Mouse (Mus musculus) forebrain, embryonic 11.5 days (tissue): ENCODE measurements around the gene Klk5. TPM values are rescaled to one million over a fixed set of nuclear protein-coding genes. Genes with fewer than 3 reads are reported as not detected.

ENCODE experiments used
- ATAC-seq: fragments of 200-750 bp; cut with Nextera tagmentation; replicated peaks from 2 replicates; pipeline ENCODE4 v1.8.0; 2017; ENCODE audit warnings: moderate TSS enrichment; ENCODE audit not compliant: low FRiP score
- DNase-seq: peaks from one replicate; pipeline ENCODE4 v3.0.0-alpha.2; 2017; ENCODE audit warnings: low spot score
- H3K27ac ChIP-seq: fragments of 300-500 bp; sonication (generic); 2 replicates; pipeline ENCODE4 v1.5.1; 2014; ENCODE audit warnings: low read depth, low read length
- H3K27me3 ChIP-seq: fragments of 300-500 bp; sonication (generic); 2 replicates; pipeline ENCODE4 v1.6.1; 2014; ENCODE audit warnings: mild to moderate bottlenecking, low read length, mixed read lengths; ENCODE audit not compliant: control insufficient read depth, insufficient read depth
- H3K36me3 ChIP-seq: fragments of 300-500 bp; sonication (generic); 2 replicates; pipeline ENCODE4 v1.6.1; 2014; ENCODE audit warnings: mild to moderate bottlenecking, low read length, moderate library complexity, mixed read lengths; ENCODE audit not compliant: control insufficient read depth, insufficient read depth
- H3K4me1 ChIP-seq: fragments of 300-500 bp; sonication (generic); replicated peaks from 2 replicates; pipeline ENCODE4 v1.6.1; 2014; ENCODE audit warnings: low read length, mixed read lengths; ENCODE audit not compliant: control insufficient read depth, insufficient read depth
- H3K4me2 ChIP-seq: fragments of 300-500 bp; sonication (generic); 2 replicates; pipeline ENCODE4 v1.6.1; 2014; ENCODE audit warnings: low read depth, mild to moderate bottlenecking, low read length, moderate library complexity, mixed read lengths; ENCODE audit not compliant: severe bottlenecking
- H3K4me3 ChIP-seq: fragments of 300-500 bp; sonication (generic); 2 replicates; pipeline ENCODE4 v1.5.1; 2014; ENCODE audit warnings: low read depth, low read length
- H3K9ac ChIP-seq: fragments of 300-500 bp; sonication (generic); 2 replicates; pipeline ENCODE4 v1.6.1; 2014; ENCODE audit warnings: low read length
- H3K9me3 ChIP-seq: fragments of 300-500 bp; sonication (generic); 2 replicates; pipeline ENCODE4 v1.6.1; 2016; ENCODE audit warnings: low read length, mixed read lengths; ENCODE audit not compliant: control insufficient read depth
- WGBS: fragments of 180-500 bp; shearing (Covaris S2); extraction: QIAGEN DNeasy Blood & Tissue Kit; methylation state at CpG from one replicate; pipeline ENCODE4 v1.1.7; 2014; 5-methylcytosine and 5-hydroxymethylcytosine counted together
- polyA plus RNA-seq: library from polyadenylated mRNA; unstranded; fragments of >200 nt; fragmentation: Nextera tagmentation; extraction: Ambion mirVana; gene quantifications from 2 replicates; pipeline ENCODE4 v1.2.1, GENCODE M21; 2014

Klk5 gene
- polyA plus RNA-seq, 1 experiment from 2014 or later = 0.31 TPM

GRCm38 (mm10) chr7:43882811-43883210, 41.0 kb downstream of the Klk5 start:
- no peak for DNase-seq

DNA sequence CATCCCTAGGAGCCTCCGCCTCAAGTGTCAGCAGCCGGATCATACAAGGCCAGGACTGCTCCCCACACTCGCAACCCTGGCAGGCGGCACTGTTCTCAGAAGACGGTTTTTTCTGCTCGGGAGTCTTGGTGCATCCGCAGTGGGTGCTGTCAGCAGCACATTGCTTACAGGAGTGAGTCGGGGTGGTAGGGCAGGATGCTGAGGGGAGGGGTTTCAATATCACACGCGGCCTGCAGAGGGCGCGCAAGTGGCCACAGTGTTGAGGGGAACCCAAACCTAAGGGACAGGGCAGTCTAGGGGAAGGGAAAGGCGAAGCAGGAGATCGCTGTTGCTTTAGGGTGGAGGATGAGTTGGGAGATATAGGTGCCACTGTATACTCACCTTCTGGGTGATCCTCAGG, 41.8 kb downstream of the Klk5 start:
- Histone ChIP-seq H3K27ac (no peak overlapping the region), H3K27me3 (no peaks in the 10 kb centered on the region), H3K4me2 (peak overlapping the region; percentile 34; the same call in 1 of the 2 replicates), H3K36me3 (no peaks in the 10 kb centered on the region), H3K4me1 (no peaks in the 10 kb centered on the region), H3K9me3 (no peaks in the 10 kb centered on the region), H3K4me3 (no peak overlapping the region), H3K9ac (no peak overlapping the region)
- ATAC-seq (peak; percentile 56), DNase-seq (peak; percentile 79)
- 9% methylated on average over 14 of the region's 14 CpGs for WGBS

More at GRCm38 (mm10) chr7:43882811-43883210, 41.0 kb downstream of the Klk5 start:
- no peak for ATAC-seq
- H3K4me1 ChIP-seq = no peaks in the 10 kb centered on the region
- H3K4me3 ChIP-seq = no peak overlapping the region
- H3K9ac ChIP-seq = no peak overlapping the region
- H3K9me3 ChIP-seq = no peaks in the 10 kb centered on the region
- 23% methylated on average over 4 of the region's 4 CpGs for WGBS
- H3K27me3 ChIP-seq = no peaks in the 10 kb centered on the region
- H3K36me3 ChIP-seq = no peaks in the 10 kb centered on the region
- no peak overlapping the region for H3K4me2 ChIP-seq
- H3K27ac ChIP-seq = no peak overlapping the region

- Histone ChIP-seq H3K4me2 (no peak overlapping the region), H3K4me1 (no peaks in the 10 kb centered on the region), H3K9ac (no peak overlapping the region), H3K27ac (no peak overlapping the region), H3K27me3 (no peaks in the 10 kb centered on the region), H3K36me3 (no peaks in the 10 kb centered on the region), H3K9me3 (no peaks in the 10 kb centered on the region), H3K4me3 (no peak overlapping the region)
- DNase-seq = peak; percentile 7
- ATAC-seq = no peak
- WGBS = 70% methylated on average over 5 of the region's 5 CpGs
These were observed 49.6 kb downstream of the Klk5 start for GRCm38 (mm10) chr7:43891365-43891764.

DNA sequence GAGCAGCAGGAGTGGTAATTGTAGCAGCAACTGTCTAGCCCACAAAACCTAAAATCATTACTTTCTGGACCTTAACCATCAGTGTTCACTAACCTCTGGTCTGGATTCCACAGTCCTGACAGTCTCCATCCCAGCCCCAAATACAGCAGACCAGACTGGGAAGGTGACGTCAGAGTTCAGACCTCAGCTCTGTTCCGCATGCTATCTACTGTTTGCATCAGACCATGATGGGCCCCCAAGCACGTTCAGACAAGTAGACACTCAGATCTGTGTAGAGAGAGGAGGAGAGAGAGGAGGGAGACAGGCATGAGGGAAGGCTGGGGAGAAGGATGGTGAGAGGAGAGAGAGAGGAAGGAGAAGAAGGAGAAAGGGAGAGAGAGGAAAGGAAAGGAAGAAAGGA, 50.0 kb downstream of the Klk5 start:
- H3K27me3 ChIP-seq = no peaks in the 10 kb centered on the region
- ATAC-seq = no peak
- no peaks in the 10 kb centered on the region for H3K36me3 ChIP-seq
- no peaks in the 10 kb centered on the region for H3K4me1 ChIP-seq
- no peak overlapping the region for H3K27ac ChIP-seq
- H3K4me2 ChIP-seq = no peak overlapping the region
- DNase-seq = peak; percentile 18
- no peak overlapping the region for H3K9ac ChIP-seq
- no peaks in the 10 kb centered on the region for H3K9me3 ChIP-seq
- WGBS = 70% methylated on average over 3 of the region's 3 CpGs
- no peak overlapping the region for H3K4me3 ChIP-seq

DNA sequence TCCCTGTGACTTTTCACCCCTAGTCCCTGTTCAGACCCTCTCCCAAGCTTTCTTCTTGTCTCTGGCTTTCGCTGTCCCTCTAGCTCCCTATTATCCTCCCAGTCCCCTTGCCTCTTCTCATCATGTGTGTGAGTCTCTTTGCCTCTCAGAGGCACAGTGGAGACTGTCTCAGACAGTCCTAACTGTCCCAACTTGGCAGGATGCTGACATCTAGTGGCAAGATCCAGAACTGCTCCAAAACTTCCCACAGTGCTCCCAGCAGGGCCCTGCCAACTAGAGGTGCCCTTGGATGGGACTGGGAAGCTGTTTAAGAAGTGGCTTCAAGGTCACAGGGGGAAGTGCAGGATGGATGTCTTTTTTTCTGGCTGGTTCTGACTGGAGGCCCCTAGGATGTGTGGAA, 53.1 kb downstream of the Klk5 start:
- Histone ChIP-seq H3K4me1 (no peaks in the 10 kb centered on the region), H3K36me3 (no peaks in the 10 kb centered on the region), H3K27ac (no peak overlapping the region), H3K4me3 (no peak overlapping the region), H3K9me3 (no peaks in the 10 kb centered on the region), H3K4me2 (no peak overlapping the region), H3K9ac (no peak overlapping the region), H3K27me3 (no peaks in the 10 kb centered on the region)
- DNase-seq (peak; percentile 90), ATAC-seq (peak; percentile 91)
- 4% methylated on average over 1 of the region's 1 CpGs for WGBS

Other genes with a start within 250 kb of the Klk5 start
- gene Zfp819, start 234.8 kb upstream of the Klk5 start, polyA plus RNA-seq = 0.92 and 1.0 TPM in 2 replicates
- gene Ceacam18, start 207.3 kb upstream of the Klk5 start, polyA plus RNA-seq = not detected in 2 replicates
- 0.32 and 0.67 TPM in 2 replicates for gene Siglece, start 181.8 kb upstream of the Klk5 start, polyA plus RNA-seq
- 13.7 and 14.3 TPM in 2 replicates for gene Ctu1, start 170.0 kb upstream of the Klk5 start, polyA plus RNA-seq
- gene Klk14, start 151.6 kb upstream of the Klk5 start, polyA plus RNA-seq = not detected in 2 replicates
- 0.40 TPM in 1 of 2 replicates, not detected in the other for gene Klk13, start 129.4 kb upstream of the Klk5 start, polyA plus RNA-seq
- gene Klk12, start 73.1 kb upstream of the Klk5 start, polyA plus RNA-seq = not detected in 2 replicates
- not detected in 2 replicates for gene Klk11, start 67.4 kb upstream of the Klk5 start, polyA plus RNA-seq
- gene Klk10, start 60.9 kb upstream of the Klk5 start, polyA plus RNA-seq = 0.17 and 0.20 TPM in 2 replicates
- not detected in 2 replicates for gene Klk9, start 50.1 kb upstream of the Klk5 start, polyA plus RNA-seq
- gene Klk8, start 44.4 kb upstream of the Klk5 start, polyA plus RNA-seq = 9.1 and 12.1 TPM in 2 replicates
- gene Klk7, start 30.7 kb upstream of the Klk5 start, polyA plus RNA-seq = not detected in 2 replicates
- not detected in 2 replicates for gene Klk6, start 17.5 kb upstream of the Klk5 start, polyA plus RNA-seq
- not detected in 2 replicates for gene Klk4, start 39.2 kb downstream of the Klk5 start, polyA plus RNA-seq
- gene Klk15, start 91.8 kb downstream of the Klk5 start, polyA plus RNA-seq = not detected in 2 replicates
- gene Klk1b8, start 108.7 kb downstream of the Klk5 start, polyA plus RNA-seq = not detected in 2 replicates
- not detected in 2 replicates for gene Klk1b1, start 124.8 kb downstream of the Klk5 start, polyA plus RNA-seq
- not detected in 2 replicates for gene Klk1b9, start 134.1 kb downstream of the Klk5 start, polyA plus RNA-seq
- gene Klk1b11, start 153.9 kb downstream of the Klk5 start, polyA plus RNA-seq = not detected in 2 replicates
- not detected in 2 replicates for gene Klk1b26, start 170.2 kb downstream of the Klk5 start, polyA plus RNA-seq
- gene Klk1b27, start 210.3 kb downstream of the Klk5 start, polyA plus RNA-seq = not detected in 2 replicates